Mouse (Mus musculus) heart, postnatal 0 days (tissue): Measurements from ENCODE around the gene Gm11634. TPM values are rescaled to one million over a fixed set of nuclear protein-coding genes. Genes with fewer than 3 reads are reported as not detected.
"Not testable (repeated sequence)": the region's sequence is repeated elsewhere in the genome, so short reads cannot be mapped to it uniquely, and the experiment has no call there.

Experiments used
- ATAC-seq: fragments of 200-750 bp; cut with Nextera tagmentation; 2 replicates; pipeline ENCODE4 v1.8.0; 2017; ENCODE audit warnings: low read depth, moderate number of reproducible peaks, moderate library complexity; ENCODE audit not compliant: insufficient read depth
- DNase-seq: peaks from one replicate; pipeline ENCODE4 v3.0.0-alpha.2; 2016; ENCODE audit warnings: low spot score
- H3K27ac ChIP-seq: fragments of 300-500 bp; sonication (generic); 2 replicates; pipeline ENCODE4 v1.5.1; 2014; ENCODE audit warnings: low read depth, mild to moderate bottlenecking
- H3K27me3 ChIP-seq: fragments of 300-500 bp; sonication (generic); 2 replicates; pipeline ENCODE4 v1.6.1; 2014; ENCODE audit warnings: low read length, mixed read lengths; ENCODE audit not compliant: control insufficient read depth, insufficient read depth
- H3K36me3 ChIP-seq: fragments of 300-500 bp; sonication (generic); replicated peaks from 2 replicates; pipeline ENCODE4 v1.6.1; 2014; ENCODE audit warnings: low read length, mixed read lengths; ENCODE audit not compliant: control insufficient read depth, insufficient read depth
- H3K4me1 ChIP-seq: fragments of 300-500 bp; sonication (generic); 2 replicates; pipeline ENCODE4 v1.6.1; 2014; ENCODE audit warnings: antibody characterized with exemption; ENCODE audit not compliant: control insufficient read depth, insufficient read depth
- H3K4me2 ChIP-seq: fragments of 300-500 bp; sonication (generic); 2 replicates; pipeline ENCODE4 v1.6.1; 2014; ENCODE audit warnings: low read depth, mild to moderate bottlenecking, low read length, moderate library complexity
- H3K4me3 ChIP-seq: fragments of 300-500 bp; sonication (generic); 2 replicates; pipeline ENCODE4 v1.5.1; 2014; ENCODE audit warnings: low read depth, low read length
- H3K9ac ChIP-seq: fragments of 300-500 bp; sonication (generic); replicated peaks from 2 replicates; pipeline ENCODE4 v1.6.1; 2014; ENCODE audit warnings: low read depth, low read length, mixed read lengths
- H3K9me3 ChIP-seq: fragments of 300-500 bp; sonication (generic); replicated peaks from 2 replicates; pipeline ENCODE4 v1.6.1; 2016; ENCODE audit warnings: low read length; ENCODE audit not compliant: control insufficient read depth
- CTCF ChIP-seq: IDR thresholded peaks from 2 replicates; pipeline ENCODE4 v1.5.1; 2016; ENCODE audit warnings: antibody characterized with exemption, control low read depth, low read depth
- EP300 ChIP-seq: IDR thresholded peaks from 2 replicates; pipeline ENCODE4 v1.6.1; 2016; ENCODE audit warnings: antibody characterized with exemption, low read depth
- WGBS: fragments of 180-500 bp; shearing (Covaris S2); extraction: QIAGEN DNeasy Blood & Tissue Kit; methylation state at CpG from one replicate; pipeline ENCODE4 v1.1.7; 2014; 5-methylcytosine and 5-hydroxymethylcytosine counted together
- polyA plus RNA-seq: library from polyadenylated mRNA; unstranded; fragments of >200 nt; fragmentation: Nextera tagmentation; extraction: Ambion mirVana; gene quantifications from 2 replicates; pipeline ENCODE4 v1.2.1, GENCODE M21; 2015
- total RNA-seq: library from RNA; depleted of rRNA; stranded (reverse); fragments of >200 nt; gene quantifications from 2 replicates; pipeline ENCODE4 v1.2.3, GENCODE M21; 2014; ENCODE audit warnings: low replicate concordance

Gene Gm11634
- total and polyA plus RNA-seq, 2 experiments from 2014 or later: not detected

- Histone ChIP-seq H3K9ac (no peak overlapping the region), H3K9me3 (no peaks in the 10 kb centered on the region)
Observed at GRCm38 (mm10) chr11:101602491-101602890, 3.4 kb upstream of the Gm11634 start.

GRCm38 (mm10) chr11:101589989-101590624 lies 8.9 kb downstream of the Gm11634 start:
- TF ChIP-seq CTCF: no peak
- no peaks in the 10 kb centered on the region for H3K4me1 ChIP-seq
- 77% methylated on average over 12 of the region's 12 CpGs for WGBS

More at GRCm38 (mm10) chr11:101602491-101602890, 3.4 kb upstream of the Gm11634 start:
- H3K4me3 ChIP-seq: no peak overlapping the region
- no peak overlapping the region for H3K4me2 ChIP-seq
- no peaks in the 10 kb centered on the region for H3K27me3 ChIP-seq
- 5% methylated on average over 3 of the region's 3 CpGs for WGBS
- ATAC-seq (no peak; the same call in 1 of the 2 replicates), DNase-seq (peak; percentile 71)
- no peak overlapping the region for H3K27ac ChIP-seq
- H3K36me3 ChIP-seq: no peaks in the 10 kb centered on the region
- TF ChIP-seq CTCF (no peak), EP300 (no peak)
- no peaks in the 10 kb centered on the region for H3K4me1 ChIP-seq

GRCm38 (mm10) chr11:101589444-101589843 lies 9.6 kb downstream of the Gm11634 start:
- Histone ChIP-seq H3K27me3 (no peaks in the 10 kb centered on the region), H3K4me2 (no peak overlapping the region), H3K36me3 (peaks cover 11% of the 10 kb centered on the region; the same call in 1 of the 2 replicates), H3K27ac (no peak overlapping the region), H3K9me3 (no peaks in the 10 kb centered on the region), H3K4me1 (no peaks in the 10 kb centered on the region), H3K4me3 (no peak overlapping the region), H3K9ac (no peak overlapping the region)
- TF ChIP-seq EP300: no peak
- TF ChIP-seq CTCF: peak; percentile 65
- ATAC-seq (no peak), DNase-seq (peak; percentile 46)
- 26% methylated on average over 5 of the region's 5 CpGs for WGBS

More at GRCm38 (mm10) chr11:101589989-101590624, 8.9 kb downstream of the Gm11634 start:
- Histone ChIP-seq H3K9me3 (no peaks in the 10 kb centered on the region), H3K4me3 (no peak overlapping the region), H3K27ac (no peak overlapping the region), H3K4me2 (no peak overlapping the region), H3K27me3 (no peaks in the 10 kb centered on the region), H3K9ac (no peak overlapping the region), H3K36me3 (peaks cover 11% of the 10 kb centered on the region; the same call in 1 of the 2 replicates)
- DNase-seq: no peak
- ATAC-seq: no peak

GRCm38 (mm10) chr11:101588868-101589267 lies 10.2 kb downstream of the Gm11634 start:
- no peaks in the 10 kb centered on the region for H3K27me3 ChIP-seq
- no peak overlapping the region for H3K4me3 ChIP-seq
- H3K9ac ChIP-seq: no peak overlapping the region
- H3K4me1 ChIP-seq: no peaks in the 10 kb centered on the region
- TF ChIP-seq CTCF: no peak
- no peak for TF ChIP-seq EP300
- peaks cover 11% of the 10 kb centered on the region; the same call in 1 of the 2 replicates for H3K36me3 ChIP-seq
- DNase-seq (no peak), ATAC-seq (no peak)
- no peak overlapping the region for H3K27ac ChIP-seq
- H3K9me3 ChIP-seq: no peaks in the 10 kb centered on the region
- no peak overlapping the region for H3K4me2 ChIP-seq
- 90% methylated on average over 7 of the region's 7 CpGs for WGBS

- H3K27ac ChIP-seq: no peak overlapping the region
- peaks cover 11% of the 10 kb centered on the region; the same call in 1 of the 2 replicates for H3K36me3 ChIP-seq
- H3K4me1 ChIP-seq: peaks cover under 1% of the 10 kb centered on the region; the same call in 1 of the 2 replicates
- no peak overlapping the region for H3K4me3 ChIP-seq
- H3K27me3 ChIP-seq: no peaks in the 10 kb centered on the region
- DNase-seq (no peak), ATAC-seq (no peak)
- no peak overlapping the region for H3K9ac ChIP-seq
- H3K9me3 ChIP-seq: no peaks in the 10 kb centered on the region
- no peak overlapping the region for H3K4me2 ChIP-seq
- TF ChIP-seq EP300 (no peak), CTCF (no peak)
- 80% methylated on average over 10 of the region's 10 CpGs for WGBS
Observed at GRCm38 (mm10) chr11:101587676-101588075, 11.4 kb downstream of the Gm11634 start.

GRCm38 (mm10) chr11:101585805-101586204 lies 13.3 kb downstream of the Gm11634 start:
- H3K9me3 ChIP-seq: no peaks in the 10 kb centered on the region
- ATAC-seq: no peak

GRCm38 (mm10) chr11:101585031-101585430 lies 14.0 kb downstream of the Gm11634 start:
- WGBS: 94% methylated on average over 1 of the region's 1 CpGs
- not testable (repeated sequence) for DNase-seq

More at GRCm38 (mm10) chr11:101585805-101586204, 13.3 kb downstream of the Gm11634 start:
- Histone ChIP-seq H3K36me3 (peaks cover 12% of the 10 kb centered on the region), H3K27ac (no peak overlapping the region), H3K27me3 (no peaks in the 10 kb centered on the region), H3K4me3 (no peak overlapping the region), H3K9ac (no peak overlapping the region), H3K4me1 (peaks cover 5% of the 10 kb centered on the region), H3K4me2 (no peak overlapping the region)
- 61% methylated on average over 4 of the region's 4 CpGs for WGBS
- TF ChIP-seq CTCF (no peak), EP300 (no peak)
- no peak for DNase-seq

More at GRCm38 (mm10) chr11:101585031-101585430, 14.0 kb downstream of the Gm11634 start:
- H3K4me3 ChIP-seq, H3K9me3 ChIP-seq, H3K4me2 ChIP-seq, H3K9ac ChIP-seq, H3K27me3 ChIP-seq, H3K4me1 ChIP-seq, H3K27ac ChIP-seq, ATAC-seq: not testable (repeated sequence)
- H3K36me3 ChIP-seq: peaks cover 20% of the 10 kb centered on the region
